Mouse (Mus musculus): ENCODE measurements at regions not wholly inside any gene's neighbourhood (a gene's known extent, or its start where the extent isn't known, plus 50 kb on each side); places are given as distances from the start of the nearest gene placed in this dataset.

DNA sequence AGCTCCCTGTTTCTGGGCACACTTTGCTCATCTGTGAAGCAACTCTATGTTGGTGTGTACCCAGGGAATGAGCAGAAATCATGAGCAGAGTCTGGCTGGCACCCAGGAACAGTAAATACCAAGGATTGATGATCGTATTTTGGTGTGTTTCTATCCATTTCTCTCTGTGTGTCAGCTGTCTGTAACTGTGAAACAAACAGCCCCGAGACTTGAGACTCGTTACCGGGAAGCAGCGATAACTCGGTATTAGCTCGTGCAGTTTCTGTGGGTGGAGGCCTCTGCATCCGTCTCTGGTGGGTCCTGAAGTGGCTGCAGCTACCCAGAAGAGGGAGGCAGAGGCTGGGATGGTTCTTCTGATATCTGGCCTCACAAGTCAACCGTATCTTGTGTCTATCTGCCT, 151.7 kb upstream of the Gm26897 start:
- DNase-seq = no peak
- intact Hi-C loops (cut with DNase I) = no loop called here
- H3K27ac ChIP-seq = no peak overlapping the region
- no peak overlapping the region for H3K4me3 ChIP-seq
- TF ChIP-seq CTCF (IDR thresholded peaks at IDR 0.05) = peak; percentile 9; the same call in 1 of the 2 replicates

DNA sequence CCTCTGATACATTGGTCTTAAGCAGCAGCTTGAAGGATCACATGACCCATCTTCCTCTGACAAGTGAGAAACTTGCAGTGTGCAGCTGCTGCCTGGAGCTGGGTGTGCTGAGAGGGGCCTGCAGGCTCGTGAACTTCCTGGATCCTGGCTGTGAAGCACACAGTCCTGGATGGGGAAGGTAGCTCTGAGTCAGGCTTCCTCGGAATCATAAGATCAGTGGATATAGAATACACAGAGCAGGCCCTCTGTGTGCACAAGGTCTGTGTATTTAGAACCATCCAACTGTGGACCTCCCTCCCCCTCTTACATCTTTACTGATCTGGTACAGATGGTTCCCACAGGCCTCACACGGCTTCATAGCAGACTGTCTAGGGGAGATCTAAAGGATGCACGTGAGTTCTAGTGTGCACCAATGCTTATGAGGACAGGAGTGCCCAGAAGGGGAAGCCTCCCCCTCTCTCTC, 143.1 kb upstream of the Gm26897 start:
- TF ChIP-seq CTCF (IDR thresholded peaks at IDR 0.05) = no peak
- no peak for DNase-seq
- no peak overlapping the region for H3K27ac ChIP-seq
- no peak overlapping the region for H3K4me3 ChIP-seq
- intact Hi-C loops (cut with DNase I) = no loop called here

DNA sequence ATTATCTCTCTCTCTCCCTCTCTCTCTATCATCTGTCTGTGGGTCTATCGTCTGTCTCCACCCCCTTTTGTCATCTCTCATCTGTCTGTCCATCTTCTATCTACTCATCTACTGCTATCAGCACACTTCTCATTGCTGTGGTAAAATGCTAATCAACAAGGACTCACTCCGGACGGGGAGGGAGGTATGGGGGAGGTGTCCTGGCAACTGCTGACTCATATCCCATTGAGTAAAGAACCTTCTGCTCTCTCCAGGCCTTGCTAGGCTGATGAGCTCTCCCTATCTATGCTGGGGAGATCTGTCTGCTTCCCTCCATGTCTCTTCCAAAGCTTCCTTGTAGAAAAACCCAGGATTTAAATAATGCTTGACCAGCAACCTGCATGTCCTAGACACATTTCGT, 140.9 kb upstream of the Gm26897 start:
- Histone ChIP-seq H3K27ac (no peak overlapping the region), H3K4me3 (no peak overlapping the region)
- no peak for TF ChIP-seq CTCF (IDR thresholded peaks at IDR 0.05)
- intact Hi-C loops (cut with DNase I) = no loop called here
- DNase-seq = no peak

DNA sequence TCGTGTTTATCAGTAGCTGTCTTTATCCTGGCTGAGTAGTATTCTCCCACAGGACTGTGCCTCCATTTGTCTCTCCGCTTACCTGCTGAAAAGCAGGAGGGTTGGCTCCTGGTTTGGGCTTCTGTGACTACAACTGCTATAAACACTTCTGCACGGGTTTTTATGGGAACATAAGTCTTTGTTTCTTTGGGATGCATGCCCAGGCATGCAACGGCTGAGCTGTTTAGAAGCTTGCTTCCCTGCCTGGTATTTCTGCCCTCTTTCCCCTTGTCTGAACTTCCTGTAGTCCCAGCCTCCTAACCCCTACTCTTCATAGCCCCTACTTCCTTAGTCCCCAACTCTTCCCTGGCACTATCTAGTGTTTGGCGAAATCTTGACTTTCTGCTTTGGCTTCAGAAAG, 139.6 kb upstream of the Gm26897 start:
- Histone ChIP-seq H3K27ac (no peak overlapping the region), H3K4me3 (no peak overlapping the region)
- intact Hi-C loops (cut with DNase I) = no loop called here
- no peak for DNase-seq
- TF ChIP-seq CTCF (IDR thresholded peaks at IDR 0.05) = no peak

DNA sequence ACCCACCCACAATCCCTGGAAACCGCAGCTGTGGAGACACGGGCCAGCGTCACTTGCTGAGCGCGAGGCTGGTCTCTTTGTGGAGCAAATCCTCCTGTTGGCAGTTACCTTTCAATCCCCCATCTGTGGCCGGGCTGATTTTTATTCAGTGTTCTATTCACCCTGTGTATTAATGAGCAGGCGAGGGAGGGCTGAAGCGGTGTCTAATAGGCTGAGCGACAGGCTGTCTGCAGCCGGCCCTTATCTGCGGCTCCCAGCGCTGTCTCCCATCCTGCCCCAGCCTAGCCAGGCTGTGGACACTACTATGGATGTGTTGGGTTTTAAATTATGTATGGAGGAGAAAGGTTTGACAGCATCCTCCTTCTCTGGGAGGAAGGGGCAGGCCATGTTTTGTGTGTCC, 138.3 kb upstream of the Gm26897 start:
- Histone ChIP-seq H3K4me3 (no peak overlapping the region), H3K27ac (no peak overlapping the region)
- intact Hi-C loops (cut with DNase I) = no loop called here
- TF ChIP-seq CTCF (IDR thresholded peaks at IDR 0.05) = no peak
- DNase-seq = no peak

DNA sequence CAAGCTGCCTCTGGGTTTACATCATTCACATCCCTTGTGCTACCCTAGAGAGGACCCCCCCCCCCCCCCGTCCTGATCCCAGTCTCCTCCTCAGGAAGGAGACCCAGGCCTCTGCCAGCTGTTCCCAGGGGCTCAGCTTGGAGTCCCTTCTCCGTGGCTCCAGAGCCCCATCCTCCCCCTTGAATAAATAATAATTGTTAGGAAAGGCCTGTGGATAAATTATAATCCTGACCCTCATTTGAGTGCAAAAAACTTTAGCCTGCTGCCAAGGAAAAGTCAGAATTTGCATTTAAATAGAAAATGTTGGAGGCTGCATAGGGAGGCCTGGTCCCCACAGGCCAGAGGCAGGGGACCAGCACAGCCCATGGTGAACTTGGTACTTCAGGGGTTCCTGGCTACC, 136.0 kb upstream of the Gm26897 start:
- no peak overlapping the region for H3K27ac ChIP-seq
- no peak for DNase-seq
- intact Hi-C loops (cut with DNase I) = no loop called here
- no peak for TF ChIP-seq CTCF (IDR thresholded peaks at IDR 0.05)
- no peak overlapping the region for H3K4me3 ChIP-seq

DNA sequence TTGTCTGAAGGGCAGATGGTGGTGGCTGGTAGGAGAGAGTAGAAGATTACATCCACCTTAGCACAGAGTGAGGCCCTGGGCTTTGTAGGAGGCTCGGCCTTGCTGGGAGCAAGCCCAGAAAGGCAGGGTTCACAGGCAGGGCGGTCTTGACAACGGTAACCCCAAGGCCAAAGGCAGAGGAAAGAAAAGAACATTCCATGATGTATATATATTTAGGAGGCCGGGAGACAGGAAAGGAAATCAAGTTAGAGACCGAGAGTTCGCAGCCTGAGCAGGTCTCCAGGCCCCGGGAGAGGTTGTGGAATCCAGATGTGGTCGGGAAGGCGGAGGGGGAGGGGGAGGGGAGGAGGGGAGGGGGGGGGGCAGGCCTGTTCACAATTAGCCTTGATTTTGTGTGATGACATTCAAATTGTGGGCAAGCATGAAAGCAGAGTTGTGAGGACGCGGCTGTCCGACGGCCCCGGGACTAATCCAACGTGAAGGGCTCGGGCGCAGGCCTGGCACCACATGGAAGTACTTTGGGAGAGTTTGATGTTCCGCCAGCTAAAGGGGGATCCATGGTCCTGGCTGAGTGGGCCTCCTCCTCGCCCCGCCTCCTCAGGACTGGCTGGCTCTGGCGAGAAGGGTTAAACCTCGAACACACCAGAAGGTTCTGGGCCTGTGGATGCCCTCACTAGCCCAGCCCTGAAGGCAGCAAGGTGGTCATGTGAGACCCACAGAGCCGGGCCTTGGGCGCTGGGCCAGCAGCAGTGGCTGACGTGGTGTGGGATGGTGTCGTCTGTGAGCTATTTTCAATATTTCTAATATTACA, 131.8 kb upstream of the Gm26897 start:
- TF ChIP-seq CTCF (IDR thresholded peaks at IDR 0.05) = no peak
- peak; percentile 71 for DNase-seq
- intact Hi-C loops (cut with DNase I) = no loop called here
- Histone ChIP-seq H3K4me3 (no peak overlapping the region), H3K27ac (0 out of 2 replicates have a peak overlapping the region, but pooled peaks have one; percentile 16)

DNA sequence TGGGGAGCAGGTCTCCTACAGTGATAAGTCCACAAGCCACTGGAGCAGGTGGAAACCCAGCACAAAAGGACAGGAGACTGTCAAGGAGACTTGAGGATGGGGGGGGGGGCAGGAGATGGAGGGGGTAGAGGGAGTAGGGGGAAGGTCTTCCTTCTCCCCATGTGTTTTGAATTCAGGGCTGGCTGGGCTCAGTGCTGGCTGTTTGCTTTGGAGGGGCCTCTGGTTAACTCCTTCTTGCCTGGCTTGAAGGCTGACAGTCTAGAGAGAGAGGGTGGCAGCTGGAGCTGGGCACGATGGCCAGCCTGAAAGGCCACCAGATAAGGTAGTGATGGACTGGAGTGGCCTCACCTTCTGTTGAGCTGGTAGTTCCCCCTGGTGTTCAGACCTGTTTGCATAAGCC, 120.0 kb upstream of the Gm26897 start:
- intact Hi-C loops (cut with DNase I) = no loop called here
- TF ChIP-seq CTCF (IDR thresholded peaks at IDR 0.05) = peak; percentile 30
- DNase-seq = peak; percentile 20
- no peak overlapping the region for H3K4me3 ChIP-seq
- no peak overlapping the region for H3K27ac ChIP-seq

DNA sequence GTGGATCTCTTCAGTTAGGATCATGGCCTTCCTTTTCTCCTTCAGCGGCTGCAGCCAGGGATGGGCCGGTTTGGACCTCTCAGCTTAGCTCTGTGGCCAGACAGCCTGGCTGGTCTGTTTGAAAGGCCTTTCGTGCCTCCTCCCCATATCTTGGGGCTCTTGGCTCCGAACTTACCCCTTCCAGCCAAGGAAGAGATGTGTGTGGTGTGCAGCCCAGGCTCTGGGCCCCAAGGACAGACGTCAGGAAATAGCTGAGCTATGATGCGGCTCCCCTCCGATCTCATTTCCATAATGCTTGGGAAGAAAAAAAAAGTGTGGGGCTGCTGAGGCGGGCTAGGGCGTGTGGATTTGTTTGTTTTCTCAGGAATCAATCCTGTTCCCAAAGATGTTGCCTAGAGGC, 113.8 kb upstream of the Gm26897 start:
- Histone ChIP-seq H3K4me3 (peak overlapping the region; percentile 19; the same call in 1 of the 2 replicates), H3K27ac (peak overlapping the region; percentile 93)
- DNase-seq = peak; percentile 90
- TF ChIP-seq CTCF (IDR thresholded peaks at IDR 0.05) = no peak
- intact Hi-C loops (cut with DNase I) = loop anchor here (2.0 to 5.0 kb wide), 3 partner anchors 42 to 87 kb away; no protein-coding TSS in a partner anchor

DNA sequence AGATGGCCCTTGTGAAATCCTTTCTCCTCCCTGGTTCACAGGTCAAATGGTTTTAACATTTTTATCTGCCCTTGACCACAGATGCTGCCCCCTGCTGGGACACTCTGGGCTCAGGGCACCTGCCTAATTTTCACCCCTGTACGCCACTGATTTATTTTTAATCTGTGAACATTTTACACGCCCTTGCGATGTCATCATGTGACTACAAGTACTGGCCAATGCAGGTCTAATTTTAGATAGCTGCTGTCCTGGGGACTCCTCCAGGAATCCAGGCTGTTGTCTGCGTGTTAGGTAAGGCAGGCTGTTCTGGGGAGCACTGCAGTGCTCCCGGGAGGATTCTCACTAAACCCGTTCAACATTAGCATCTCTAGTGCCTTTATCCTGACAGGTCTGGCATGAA, 113.1 kb upstream of the Gm26897 start:
- Histone ChIP-seq H3K27ac (peak overlapping the region; percentile 93), H3K4me3 (peak overlapping the region; percentile 64)
- intact Hi-C loops (cut with DNase I) = loop anchor here (2.0 to 5.0 kb wide), 2 partner anchors 42 to 88 kb away; no protein-coding TSS in a partner anchor
- peak; percentile 88 for DNase-seq
- TF ChIP-seq CTCF (IDR thresholded peaks at IDR 0.05) = peak; percentile 77

DNA sequence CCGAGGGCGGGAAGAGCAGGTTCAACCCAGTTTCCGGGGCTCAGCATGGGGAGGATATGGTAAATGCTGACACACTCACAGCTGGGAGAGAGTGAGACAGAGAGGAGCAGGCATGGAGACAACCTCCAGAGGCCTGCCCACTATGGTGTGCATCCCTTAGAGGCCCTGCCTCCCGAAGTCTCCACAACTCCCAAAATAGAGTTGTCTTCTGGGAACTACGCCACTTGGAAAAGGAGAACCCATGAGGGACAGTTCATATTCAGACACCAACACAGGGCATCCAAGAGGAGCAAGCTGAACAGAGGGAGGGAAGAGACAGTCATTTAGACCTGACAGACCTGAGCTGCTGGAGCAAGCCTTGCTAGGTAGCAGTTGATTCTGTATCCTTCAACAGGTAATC, 111.2 kb upstream of the Gm26897 start:
- TF ChIP-seq CTCF (IDR thresholded peaks at IDR 0.05) = no peak
- H3K27ac ChIP-seq = peak overlapping the region; percentile 93
- peak overlapping the region; percentile 64 for H3K4me3 ChIP-seq
- DNase-seq = peak; percentile 72
- intact Hi-C loops (cut with DNase I) = loop anchor here (2.0 to 5.0 kb wide), 2 partner anchors 40 to 208 kb away; no protein-coding TSS in a partner anchor

DNA sequence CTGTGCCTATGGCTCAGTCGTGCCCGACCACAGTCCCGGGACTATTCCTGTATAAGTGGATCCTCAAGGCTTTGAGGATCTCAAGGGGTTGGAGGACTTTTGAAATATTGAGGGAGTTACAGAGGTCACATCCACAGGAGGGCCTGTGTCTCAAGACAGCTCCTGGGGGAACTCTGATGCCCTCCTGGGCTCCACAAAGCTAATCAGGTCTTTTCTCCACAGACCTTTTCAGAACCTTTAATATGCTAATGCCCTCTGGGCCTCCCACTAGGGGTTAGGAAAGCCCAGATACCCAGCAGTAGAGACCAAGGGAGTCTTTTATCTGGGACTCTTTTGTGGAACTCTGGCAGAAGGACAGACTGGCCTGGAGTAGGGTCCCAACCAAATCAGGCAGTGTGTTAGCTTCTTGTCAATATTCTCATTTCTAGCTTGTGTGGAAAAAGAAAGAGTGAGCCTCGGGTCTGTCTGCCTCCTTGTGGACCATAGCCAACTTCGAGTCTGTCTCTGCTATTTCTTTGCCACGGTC, 107.4 kb upstream of the Gm26897 start:
- no peak for TF ChIP-seq CTCF (IDR thresholded peaks at IDR 0.05)
- H3K27ac ChIP-seq = no peak overlapping the region
- DNase-seq = no peak
- intact Hi-C loops (cut with DNase I) = no loop called here
- no peak overlapping the region for H3K4me3 ChIP-seq

DNA sequence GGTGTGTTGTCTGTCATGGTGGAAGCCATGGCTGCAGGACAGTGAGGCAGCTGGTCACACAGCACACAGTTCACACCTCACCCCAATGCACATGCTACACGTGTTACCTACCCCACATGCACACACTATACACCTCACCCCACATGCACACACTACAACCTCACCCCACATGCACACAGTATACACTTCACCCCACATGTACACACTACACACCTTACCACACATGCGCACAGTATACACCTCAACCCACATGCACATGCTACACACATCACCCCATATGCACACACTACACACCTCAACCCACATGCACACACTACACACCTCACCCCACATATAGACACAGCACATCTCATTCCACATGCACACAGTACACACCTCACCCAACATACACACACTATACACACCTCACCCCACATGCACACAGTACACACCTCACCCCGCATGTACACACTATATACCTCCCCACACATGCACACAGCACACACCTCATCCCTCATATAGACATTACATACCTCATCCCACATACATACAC, 103.3 kb upstream of the Gm26897 start:
- no peak overlapping the region for H3K4me3 ChIP-seq

More for the DNA sequence above, 103.3 kb upstream of the Gm26897 start:
- DNase-seq = no peak
- intact Hi-C loops (cut with DNase I) = no loop called here
- H3K27ac ChIP-seq = no peak overlapping the region
- TF ChIP-seq CTCF (IDR thresholded peaks at IDR 0.05) = no peak
